Mouse (Mus musculus) myocyte (in vitro differentiated cells): Measurements from ENCODE around the gene Nob1.

Source experiments
- POLR2A ChIP-seq: IDR thresholded peaks from one replicate; pipeline ENCODE4 v1.6.1; 2011; ENCODE audit warnings: low read depth, mild to moderate bottlenecking, control low read depth, moderate library complexity; ENCODE audit not compliant: insufficient read length
- POLR2AphosphoS2 ChIP-seq: IDR thresholded peaks from one replicate; pipeline ENCODE4 v1.6.1; 2011; ENCODE audit warnings: low read depth, control low read depth; ENCODE audit not compliant: insufficient read length
- TCF12 ChIP-seq: IDR thresholded peaks from one replicate; pipeline ENCODE4 v1.6.1; 2011; ENCODE audit warnings: mild to moderate bottlenecking, control low read depth; ENCODE audit not compliant: poor library complexity, insufficient read depth, severe bottlenecking
- TCF3 ChIP-seq: IDR thresholded peaks from one replicate; pipeline ENCODE4 v1.6.1; 2011; ENCODE audit warnings: low read depth, control low read depth; ENCODE audit not compliant: insufficient read length

DNA sequence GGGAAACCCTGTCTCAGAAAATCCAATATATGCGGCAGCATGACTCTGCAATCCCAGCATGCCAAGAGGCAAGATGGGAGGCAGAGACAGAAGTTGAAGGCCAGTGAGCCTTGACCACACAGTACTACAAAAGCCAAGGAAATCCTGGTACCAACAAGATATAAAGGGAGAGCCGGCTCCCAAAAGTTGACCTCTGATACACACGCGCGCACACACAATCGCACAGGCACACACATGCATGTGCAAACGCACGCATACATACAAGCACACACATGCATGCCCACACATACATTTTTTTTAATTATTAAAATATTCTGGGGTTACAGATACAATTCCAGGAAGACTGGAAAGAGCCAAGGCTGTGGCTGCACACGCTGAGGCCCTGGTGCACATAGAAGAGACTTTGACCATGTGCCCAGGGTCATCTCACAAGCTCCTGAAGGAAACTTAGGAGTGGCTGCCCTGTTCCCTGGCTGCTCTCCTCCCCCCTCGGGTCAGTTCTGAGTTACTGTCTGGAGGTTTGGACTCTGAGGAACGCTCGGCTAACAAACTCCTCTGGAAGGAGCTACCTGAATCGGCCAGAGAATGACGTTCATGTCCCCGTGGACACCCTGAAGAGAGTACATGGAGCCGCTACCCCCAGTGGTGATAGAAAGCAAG is 34.2 kb downstream of the Nob1 start:
- TF ChIP-seq POLR2A (no peak), TCF12 (no peak), TCF3 (no peak), POLR2AphosphoS2 (no peak)
